Mouse (Mus musculus) small intestine, adult 2 months (tissue): ENCODE measurements around the gene Zfp91. TPM values are rescaled to one million over a fixed set of nuclear protein-coding genes. Genes with fewer than 3 reads are reported as not detected.
A peak's percentile ranks its signal among the peaks of the same experiment; 100 is the strongest.

Source experiments
- H3K27ac ChIP-seq: fragments of 200-500 bp; 2 replicates; pipeline ENCODE4 v1.5.1; 2012; ENCODE audit warnings: low read depth, low read length, control low read depth, inconsistent platforms; ENCODE audit not compliant: insufficient read depth
- H3K27me3 ChIP-seq: fragments of 200-500 bp; 2 replicates; pipeline ENCODE4 v1.6.1; 2012; ENCODE audit warnings: mild to moderate bottlenecking, moderate library complexity, low read length, inconsistent platforms; ENCODE audit not compliant: control insufficient read depth, insufficient read depth
- H3K36me3 ChIP-seq: fragments of 200-500 bp; 2 replicates; pipeline ENCODE4 v1.6.1; 2012; ENCODE audit warnings: mild to moderate bottlenecking, low read length, control low read depth, inconsistent platforms; ENCODE audit not compliant: control insufficient read depth, insufficient read depth
- H3K4me1 ChIP-seq: fragments of 200-500 bp; 2 replicates; pipeline ENCODE4 v1.6.1; 2012; ENCODE audit warnings: low read length, inconsistent platforms, mixed read lengths; ENCODE audit not compliant: control insufficient read depth, insufficient read depth, insufficient read length
- H3K4me3 ChIP-seq: fragments of 200-500 bp; 2 replicates; pipeline ENCODE4 v1.5.1; 2012; ENCODE audit warnings: low read depth, mild to moderate bottlenecking, control low read depth, inconsistent platforms, low read length, moderate library complexity
- CTCF ChIP-seq: fragments of 200-500 bp; IDR thresholded peaks from 2 replicates; pipeline ENCODE4 v1.5.1; 2012; ENCODE audit warnings: low read depth, mild to moderate bottlenecking, control low read depth, inconsistent platforms, low read length, moderate library complexity, mixed read lengths; ENCODE audit not compliant: insufficient replicate concordance, insufficient read length; ENCODE audit errors: extremely low read depth
- POLR2A ChIP-seq: fragments of 200-500 bp; IDR thresholded peaks from 2 replicates; pipeline ENCODE4 v1.6.1; 2012; ENCODE audit warnings: low read depth, mild to moderate bottlenecking, control low read depth, inconsistent platforms, low read length, moderate library complexity
- WGBS: fragments of 180-500 bp; shearing (Covaris S2); methylation state at CpG from one replicate; pipeline ENCODE4 v1.1.7; 2018; 5-methylcytosine and 5-hydroxymethylcytosine counted together
- polyA plus RNA-seq: library from polyadenylated mRNA; depleted of rRNA; stranded (reverse); fragments of >200 nt; gene quantifications from 2 replicates; pipeline ENCODE4 v1.2.3, GENCODE M21; 2012

Gene Zfp91
- polyA plus RNA-seq, 1 experiment = 8.0 TPM

DNA sequence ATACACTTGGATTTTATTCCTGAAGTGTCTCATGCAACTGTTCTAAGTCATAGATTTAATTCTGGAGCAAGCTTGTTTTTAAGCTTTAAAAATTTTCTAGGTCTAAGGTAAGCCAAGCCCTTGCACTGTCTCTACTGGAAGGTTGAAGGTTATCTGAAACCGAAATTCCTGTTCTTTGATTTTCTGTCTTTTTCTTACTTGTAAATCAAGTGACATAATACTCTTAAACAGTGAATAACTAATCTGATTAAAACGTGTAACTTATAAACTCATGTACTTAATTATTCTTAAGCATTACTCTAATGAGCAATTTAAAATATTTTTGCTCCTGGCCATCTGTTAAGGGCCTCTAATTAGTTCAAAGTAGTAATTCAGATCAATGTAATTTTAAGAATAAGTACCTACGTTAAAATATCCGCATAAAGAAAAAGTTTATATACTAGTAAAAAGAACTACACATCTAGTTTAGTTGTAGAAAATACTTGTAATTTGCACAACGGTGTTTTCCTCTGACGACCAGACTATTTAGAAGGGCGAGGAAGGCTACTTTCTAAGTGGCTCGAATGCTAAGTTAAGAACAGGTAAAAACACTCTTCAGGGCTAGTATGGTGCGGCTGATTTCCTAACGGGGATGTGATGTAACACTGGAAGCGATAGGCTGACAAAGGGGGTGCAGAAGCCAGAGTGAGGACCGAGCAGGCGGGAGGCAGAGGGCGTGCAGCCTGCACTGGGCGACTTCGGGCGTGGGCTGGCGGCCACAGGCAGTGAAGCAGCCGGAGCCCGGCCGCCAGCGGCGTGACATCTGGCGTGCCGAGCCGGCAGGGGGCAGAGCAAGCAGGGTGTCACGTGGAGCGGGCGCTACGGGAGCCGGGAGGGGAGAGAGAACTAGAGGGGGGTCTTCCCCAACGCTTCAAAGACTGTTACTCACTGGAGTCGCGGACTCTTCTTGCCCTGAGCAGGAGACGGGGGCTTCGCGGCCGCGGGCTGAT is 1.6 kb downstream of the Zfp91 start:
- peak overlapping the region; percentile 94 for H3K27ac ChIP-seq

GRCm38 (mm10) chr19:12792374-12792773 is 3.6 kb downstream of the Zfp91 start:
- Histone ChIP-seq H3K27ac (no peak overlapping the region), H3K4me1 (0 out of 2 replicates have a peak, but pooled peaks cover 2% of the 10 kb centered on the region), H3K27me3 (no peaks in the 10 kb centered on the region), H3K36me3 (0 out of 2 replicates have a peak, but pooled peaks cover 3% of the 10 kb centered on the region), H3K4me3 (no peak overlapping the region)
- TF ChIP-seq CTCF (no peak), POLR2A (no peak)

More for the DNA sequence above, 1.6 kb downstream of the Zfp91 start:
- Histone ChIP-seq H3K4me3 (peak overlapping the region; percentile 97), H3K27me3 (no peaks in the 10 kb centered on the region), H3K36me3 (0 out of 2 replicates have a peak, but pooled peaks cover 2% of the 10 kb centered on the region), H3K4me1 (peaks cover 2% of the 10 kb centered on the region; the same call in 1 of the 2 replicates)
- peak; percentile 75; the same call in 1 of the 2 replicates for TF ChIP-seq CTCF
- peak; percentile 60; the same call in 1 of the 2 replicates for TF ChIP-seq POLR2A
- under 1% methylated on average over 39 of the region's 39 CpGs for WGBS

DNA sequence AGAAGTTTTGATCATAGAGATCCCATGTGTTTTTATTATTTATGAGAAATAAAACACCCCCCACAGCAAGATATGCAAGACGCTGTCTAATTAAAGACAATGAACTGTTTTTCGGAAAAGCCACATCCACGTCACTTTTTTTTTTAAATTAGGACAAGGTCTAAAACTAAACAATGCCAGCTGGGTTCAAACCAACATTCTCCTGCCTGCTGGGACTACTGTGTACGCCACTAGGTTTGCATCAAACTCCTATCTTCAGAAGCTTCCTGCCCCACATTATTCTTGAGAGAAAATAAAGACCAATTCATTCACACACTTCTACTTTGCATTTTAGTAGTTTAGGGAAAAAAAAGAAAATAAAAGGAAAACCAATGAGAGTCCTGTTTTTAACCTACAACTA is 8.2 kb downstream of the Zfp91 start:
- Histone ChIP-seq H3K4me1 (0 out of 2 replicates have a peak, but pooled peaks cover 2% of the 10 kb centered on the region), H3K36me3 (0 out of 2 replicates have a peak, but pooled peaks cover 5% of the 10 kb centered on the region), H3K27ac (no peak overlapping the region), H3K27me3 (no peaks in the 10 kb centered on the region), H3K4me3 (no peak overlapping the region)
- WGBS = 83% methylated on average over 4 of the region's 4 CpGs
- no peak for TF ChIP-seq CTCF
- TF ChIP-seq POLR2A = no peak

DNA sequence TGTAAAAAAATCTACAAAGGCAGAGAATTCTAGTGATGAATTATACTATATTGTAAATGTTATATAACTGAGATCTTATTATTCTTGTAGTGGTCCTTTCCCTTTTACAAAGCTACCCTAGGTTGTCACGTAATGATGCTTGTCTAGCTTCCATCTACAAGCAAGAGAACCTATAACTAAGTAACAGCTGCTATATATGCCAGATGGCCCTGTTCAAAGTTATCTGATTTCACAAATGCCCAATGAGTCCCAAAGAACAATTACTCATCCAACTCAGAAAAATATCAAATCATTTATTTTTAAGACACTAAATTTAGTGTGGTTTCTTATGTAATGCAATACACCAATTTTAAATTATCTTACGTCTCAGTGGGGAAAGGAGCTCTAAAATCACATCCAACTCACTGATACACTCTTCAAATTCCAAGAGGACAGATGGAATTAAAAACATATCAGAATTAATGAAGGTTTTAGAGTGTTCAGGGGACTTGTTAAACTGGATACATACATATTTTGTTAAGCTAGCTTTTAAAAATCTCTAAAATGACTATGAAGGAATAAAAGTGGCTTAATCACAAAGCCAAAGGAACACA is 9.0 kb downstream of the Zfp91 start:
- Histone ChIP-seq H3K27me3 (no peaks in the 10 kb centered on the region), H3K4me1 (0 out of 2 replicates have a peak, but pooled peaks cover 2% of the 10 kb centered on the region), H3K27ac (no peak overlapping the region), H3K36me3 (0 out of 2 replicates have a peak, but pooled peaks cover 5% of the 10 kb centered on the region), H3K4me3 (no peak overlapping the region)
- 86% methylated on average over 2 of the region's 2 CpGs for WGBS
- TF ChIP-seq POLR2A = no peak
- TF ChIP-seq CTCF = no peak

- Histone ChIP-seq H3K4me1 (no peaks in the 10 kb centered on the region), H3K4me3 (no peak overlapping the region), H3K36me3 (peaks cover 22% of the 10 kb centered on the region), H3K27ac (no peak overlapping the region), H3K27me3 (no peaks in the 10 kb centered on the region)
- TF ChIP-seq CTCF (no peak), POLR2A (no peak)
Observed at GRCm38 (mm10) chr19:12780437-12780836, 15.5 kb downstream of the Zfp91 start.

GRCm38 (mm10) chr19:12770888-12771287 is 25.0 kb downstream of the Zfp91 start:
- H3K4me3 ChIP-seq = no peak overlapping the region
- no peaks in the 10 kb centered on the region for H3K27me3 ChIP-seq
- TF ChIP-seq CTCF (no peak), POLR2A (no peak)
- no peak overlapping the region for H3K27ac ChIP-seq
- 60% methylated on average over 5 of the region's 5 CpGs for WGBS
- no peaks in the 10 kb centered on the region for H3K4me1 ChIP-seq
- peaks cover 49% of the 10 kb centered on the region for H3K36me3 ChIP-seq

- no peak for TF ChIP-seq CTCF
- TF ChIP-seq POLR2A = no peak
- no peak within 1 kb of the TSS for H3K27ac ChIP-seq
- no peaks in the 10 kb centered on the region for H3K27me3 ChIP-seq
- H3K4me3 ChIP-seq = no peak within 1 kb of the TSS
- peaks cover 40% of the 10 kb centered on the region for H3K36me3 ChIP-seq
- no peaks in the 10 kb centered on the region for H3K4me1 ChIP-seq
- WGBS = 82% methylated on average over 7 of the region's 7 CpGs
Observed at GRCm38 (mm10) chr19:12765308-12765707, 30.6 kb downstream of the Zfp91 start, which contains the start of gene Cntf. TSS of gene Cntf (minus strand) at chr19:12765632.
